Mouse (Mus musculus) megakaryocyte, adult 5-6 weeks (primary cell): ENCODE data around the gene Pex12. TPM values are rescaled to one million over a fixed set of nuclear protein-coding genes. Genes with fewer than 3 reads are reported as not detected.
"Not testable (repeated sequence)": the region's sequence is repeated elsewhere in the genome, so short reads cannot be mapped to it uniquely, and the experiment has no call there.

Experiments used
- ATAC-seq: 2 replicates; pipeline ENCODE4 v1.8.0; 2016; ENCODE audit warnings: mild to moderate bottlenecking, inconsistent platforms; ENCODE audit not compliant: poor library complexity, severe bottlenecking
- total RNA-seq, 2 experiments: library from RNA; stranded (forward) in 1 of 2; stranded (reverse) in 1 of 2; fragments of 153-499, 151-499 nt in 1 of 2; fragments of 221-1000, 200-1000 nt in 1 of 2; gene quantifications; 2 replicates each; pipeline versions ENCODE4 v1.2.3 to v1.2.4; 2015 to 2017

Pex12 gene
- 6.2 and 7.1 TPM in 2 replicates for total RNA-seq (2015)
- 4.3 and 8.0 TPM in 2 replicates for total RNA-seq (2017)

GRCm38 (mm10) chr11:83302526-83303251 lies at the start of gene Pex12:
TSS of gene Pex12 (minus strand) at chr11:83302586.
- peak; percentile 73 for ATAC-seq

- ATAC-seq = no peak
Measured at GRCm38 (mm10) chr11:83341716-83342245, 39.4 kb upstream of the Pex12 start.

- ATAC-seq = no peak
Measured at GRCm38 (mm10) chr11:83339705-83340104, 37.3 kb upstream of the Pex12 start.

- no peak for ATAC-seq
Measured at GRCm38 (mm10) chr11:83335826-83336225, 33.4 kb upstream of the Pex12 start.

- no peak for ATAC-seq
Measured at GRCm38 (mm10) chr11:83327427-83327826, 25.0 kb upstream of the Pex12 start.

- ATAC-seq = not testable (repeated sequence)
Measured at GRCm38 (mm10) chr11:83326692-83327091, 24.3 kb upstream of the Pex12 start.

- ATAC-seq = no peak
Measured at GRCm38 (mm10) chr11:83319048-83319447, 16.7 kb upstream of the Pex12 start.

- ATAC-seq = no peak
Measured at GRCm38 (mm10) chr11:83312471-83312870, 10.1 kb upstream of the Pex12 start.

- ATAC-seq = no peak
Measured at GRCm38 (mm10) chr11:83306700-83307253, 4.4 kb upstream of the Pex12 start.

- no peak for ATAC-seq
Measured at GRCm38 (mm10) chr11:83304485-83304884, 2.1 kb upstream of the Pex12 start.

GRCm38 (mm10) chr11:83303751-83304150 lies 1.4 kb upstream of the Pex12 start:
- ATAC-seq = no peak

- ATAC-seq = no peak
Measured at GRCm38 (mm10) chr11:83302124-83302523, 262 bp downstream of the Pex12 start.

- no peak for ATAC-seq
Measured at GRCm38 (mm10) chr11:83301431-83301831, 955 bp downstream of the Pex12 start.

- no peak for ATAC-seq
Measured at GRCm38 (mm10) chr11:83299724-83300123, 2.7 kb downstream of the Pex12 start.

- peak; percentile 81 for ATAC-seq
Measured at GRCm38 (mm10) chr11:83298225-83299195, 3.9 kb downstream of the Pex12 start, which contains the start of gene Ap2b1. TSS of gene Ap2b1 (plus strand) at chr11:83299024.

- no peak for ATAC-seq
Measured at GRCm38 (mm10) chr11:83297816-83298215, 4.6 kb downstream of the Pex12 start.

- ATAC-seq = no peak
Measured at GRCm38 (mm10) chr11:83294133-83294532, 8.3 kb downstream of the Pex12 start.

- ATAC-seq = no peak
Measured at GRCm38 (mm10) chr11:83293182-83293581, 9.2 kb downstream of the Pex12 start.

- ATAC-seq = no peak
Measured at GRCm38 (mm10) chr11:83292251-83292587, 10.2 kb downstream of the Pex12 start.

GRCm38 (mm10) chr11:83291375-83292250 lies 10.8 kb downstream of the Pex12 start:
- ATAC-seq = peak; percentile 100
